Mouse (Mus musculus) liver, adult 2 months (tissue): Measurements from ENCODE around the gene Mgst3. TPM values are rescaled to one million over a fixed set of nuclear protein-coding genes. Genes with fewer than 3 reads are reported as not detected.

ENCODE experiments used
- DNase-seq: peaks from one replicate; pipeline ENCODE4 v3.0.0-alpha.2; 2011; ENCODE audit warnings: low read depth, low spot score; ENCODE audit errors: extremely low read depth
- H3K27ac ChIP-seq: fragments of 200-500 bp; replicated peaks from 2 replicates; pipeline ENCODE4 v1.5.1; 2012; ENCODE audit warnings: low read depth, mild to moderate bottlenecking, control low read depth, inconsistent platforms, low read length; ENCODE audit not compliant: insufficient read depth
- H3K27me3 ChIP-seq: fragments of 200-500 bp; 2 replicates; pipeline ENCODE4 v1.6.1; 2012; ENCODE audit warnings: mild to moderate bottlenecking, moderate library complexity, low read length, inconsistent platforms; ENCODE audit not compliant: control insufficient read depth, insufficient read depth
- H3K36me3 ChIP-seq: fragments of 200-500 bp; 2 replicates; pipeline ENCODE4 v1.6.1; 2012; ENCODE audit warnings: low read length, inconsistent platforms; ENCODE audit not compliant: control insufficient read depth, insufficient read depth
- H3K4me1 ChIP-seq: fragments of 200-500 bp; 2 replicates; pipeline ENCODE4 v1.6.1; 2011; ENCODE audit warnings: low read length; ENCODE audit not compliant: control insufficient read depth, insufficient read depth
- H3K4me3 ChIP-seq: fragments of 200-500 bp; 2 replicates; pipeline ENCODE4 v1.5.1; 2011; ENCODE audit warnings: low read depth, mild to moderate bottlenecking, control low read depth, low read length, moderate library complexity; ENCODE audit not compliant: insufficient read depth
- H3K79me2 ChIP-seq: fragments of 200-500 bp; 2 replicates; pipeline ENCODE4 v1.6.1; 2012; ENCODE audit warnings: inconsistent platforms, mild to moderate bottlenecking, low read length, moderate library complexity; ENCODE audit not compliant: control insufficient read depth, insufficient read depth
- H3K9ac ChIP-seq: fragments of 200-500 bp; 2 replicates; pipeline ENCODE4 v1.6.1; 2012; ENCODE audit warnings: low read depth, mild to moderate bottlenecking, control low read depth, inconsistent platforms, low read length
- CTCF ChIP-seq: fragments of 200-500 bp; IDR thresholded peaks from 2 replicates; pipeline ENCODE4 v1.5.1; 2011; ENCODE audit warnings: low read depth, low read length, control low read depth
- POLR2A ChIP-seq: fragments of 200-500 bp; IDR thresholded peaks from 2 replicates; pipeline ENCODE4 v1.6.1; 2011; ENCODE audit warnings: low read length, control low read depth; ENCODE audit not compliant: insufficient read depth; ENCODE audit errors: extremely low read depth
- WGBS: fragments of 180-500 bp; shearing (Covaris S2); methylation state at CpG from one replicate; pipeline ENCODE4 v1.1.7; 2018; 5-methylcytosine and 5-hydroxymethylcytosine counted together
- polyA plus RNA-seq: library from polyadenylated mRNA; depleted of rRNA; stranded (reverse); fragments of >200 nt; gene quantifications from 2 replicates; pipeline ENCODE4 v1.2.3, GENCODE M21; 2012
- total RNA-seq: library from RNA; depleted of rRNA; stranded (reverse); fragments of >200 nt; gene quantifications from 2 replicates; pipeline ENCODE4 v1.2.3, GENCODE M21; 2014

The Mgst3 gene
- total and polyA plus RNA-seq, 2 experiments: 62.5 to 112 TPM

DNA sequence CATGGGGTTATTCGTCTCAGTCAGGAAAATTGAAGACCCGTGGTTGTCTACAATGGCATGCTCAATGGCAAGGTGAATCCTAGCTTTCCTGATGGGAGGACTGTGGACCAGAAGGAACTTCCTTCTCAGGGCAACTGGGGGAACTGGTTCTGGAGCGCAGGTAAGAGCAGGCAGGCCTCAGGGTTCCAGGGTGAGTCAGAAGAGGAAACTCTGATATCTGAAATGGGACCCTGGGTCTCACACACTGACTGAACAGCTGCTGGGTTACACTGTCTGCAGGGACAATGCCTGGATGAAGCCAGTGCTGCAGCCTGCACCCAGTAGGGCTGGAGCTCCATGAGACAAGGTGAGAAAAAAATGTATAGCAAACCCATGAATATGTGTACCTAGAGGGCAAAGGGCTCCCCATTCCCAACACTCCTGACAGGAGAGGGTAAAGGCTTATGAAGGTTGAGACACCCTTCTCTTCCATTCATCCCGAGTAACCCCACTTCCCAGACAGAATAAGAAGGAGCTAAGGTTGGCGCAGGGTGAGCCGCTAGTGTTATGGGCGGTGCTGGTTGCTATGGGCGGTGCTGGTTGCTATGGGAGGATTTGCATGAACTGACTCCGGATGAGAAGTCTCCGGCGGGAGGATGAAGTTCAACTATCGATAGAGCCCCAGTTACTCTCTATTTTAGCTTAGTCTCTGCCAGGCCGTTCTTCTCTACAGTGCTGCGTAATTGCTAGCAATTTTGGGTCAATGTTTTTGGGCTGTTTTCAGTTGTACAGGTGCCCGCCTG is 19.4 kb downstream of the Mgst3 start:
- no peak for TF ChIP-seq CTCF
- TF ChIP-seq POLR2A: no peak
- 24% methylated on average over 15 of the region's 15 CpGs for WGBS
- Histone ChIP-seq H3K9ac (no peak overlapping the region; the same call in 1 of the 2 replicates), H3K36me3 (no peaks in the 10 kb centered on the region), H3K27ac (peak overlapping the region; percentile 98), H3K27me3 (no peaks in the 10 kb centered on the region), H3K4me3 (no peak overlapping the region), H3K4me1 (peaks cover 23% of the 10 kb centered on the region), H3K79me2 (no peaks in the 10 kb centered on the region)
- peak; percentile 90 for DNase-seq

DNA sequence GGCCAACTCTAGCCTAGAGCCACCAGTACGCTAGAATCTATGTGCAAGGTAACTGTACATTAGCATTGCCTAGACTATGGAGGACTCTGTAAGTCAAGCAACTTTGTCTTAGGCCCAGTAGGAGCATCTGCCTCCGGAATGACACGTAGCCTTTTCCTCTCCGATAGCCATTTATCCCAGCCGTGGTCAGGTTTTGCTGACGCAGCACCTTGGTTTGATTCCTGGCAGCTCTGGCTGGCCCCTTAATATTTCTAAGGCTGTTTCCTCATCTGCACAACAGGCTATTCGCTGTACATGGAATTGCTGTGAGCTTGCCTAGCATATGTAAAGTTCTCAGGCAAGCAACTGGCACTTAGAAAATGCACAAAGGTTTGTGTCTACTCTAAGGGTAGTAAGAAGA is 20.9 kb downstream of the Mgst3 start:
- Histone ChIP-seq H3K27ac (no peak overlapping the region), H3K9ac (no peak overlapping the region), H3K79me2 (no peaks in the 10 kb centered on the region), H3K4me1 (peaks cover 16% of the 10 kb centered on the region), H3K27me3 (no peaks in the 10 kb centered on the region), H3K36me3 (peaks cover 5% of the 10 kb centered on the region), H3K4me3 (no peak overlapping the region)
- 85% methylated on average over 7 of the region's 7 CpGs for WGBS
- TF ChIP-seq CTCF (no peak), POLR2A (no peak)
- DNase-seq: no peak

DNA sequence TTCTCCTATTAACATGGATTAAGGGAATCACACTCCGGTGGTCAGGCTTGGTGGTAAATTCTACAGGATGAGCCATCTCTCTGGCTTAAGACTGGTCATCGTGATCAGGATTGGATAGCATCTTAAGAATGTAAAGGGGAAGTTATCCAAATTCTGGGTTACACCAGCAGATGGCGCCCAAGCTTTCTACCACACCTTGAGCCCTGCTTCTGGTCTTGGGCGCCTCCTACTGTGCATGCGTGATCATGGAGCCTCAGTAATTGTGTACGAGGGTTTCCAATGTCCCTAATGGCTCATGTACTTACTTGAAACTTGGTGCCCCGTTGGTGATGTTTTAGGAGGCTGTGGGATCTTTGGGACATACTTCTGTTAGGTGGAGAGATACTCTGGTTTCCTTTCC is 23.7 kb downstream of the Mgst3 start:
- Histone ChIP-seq H3K9ac (no peak overlapping the region), H3K4me3 (no peak overlapping the region), H3K36me3 (peaks cover 30% of the 10 kb centered on the region), H3K27me3 (no peaks in the 10 kb centered on the region), H3K27ac (no peak overlapping the region), H3K79me2 (no peaks in the 10 kb centered on the region), H3K4me1 (peaks cover 5% of the 10 kb centered on the region; the same call in 1 of the 2 replicates)
- DNase-seq: peak; percentile 76
- peak; percentile 99 for TF ChIP-seq CTCF
- TF ChIP-seq POLR2A: no peak
- WGBS: 5% methylated on average over 7 of the region's 7 CpGs

DNA sequence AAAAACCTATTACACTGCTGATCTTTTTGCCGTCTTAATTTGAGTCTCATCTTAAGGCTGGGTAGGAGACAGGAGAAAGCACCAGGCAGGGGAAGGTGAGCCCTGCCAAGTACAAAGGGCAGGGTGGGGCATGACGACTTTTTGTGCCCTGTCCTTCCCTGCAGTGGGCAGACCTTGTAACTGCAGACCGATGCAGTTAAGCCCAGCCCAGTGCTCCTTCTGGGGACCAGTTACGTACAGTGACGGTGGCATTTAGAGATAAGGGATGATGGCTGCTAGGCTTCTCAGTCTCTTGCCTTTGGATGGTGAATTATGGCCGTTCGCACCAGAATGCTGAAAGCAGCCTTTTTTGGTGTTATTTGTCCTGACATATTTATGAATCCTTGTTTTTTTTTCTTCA is 25.1 kb downstream of the Mgst3 start:
- WGBS: 69% methylated on average over 7 of the region's 7 CpGs
- Histone ChIP-seq H3K27ac (no peak overlapping the region), H3K4me1 (no peaks in the 10 kb centered on the region), H3K27me3 (no peaks in the 10 kb centered on the region), H3K36me3 (peaks cover 43% of the 10 kb centered on the region), H3K79me2 (no peaks in the 10 kb centered on the region), H3K4me3 (no peak overlapping the region), H3K9ac (no peak overlapping the region)
- TF ChIP-seq POLR2A (no peak), CTCF (no peak)
- DNase-seq: no peak

DNA sequence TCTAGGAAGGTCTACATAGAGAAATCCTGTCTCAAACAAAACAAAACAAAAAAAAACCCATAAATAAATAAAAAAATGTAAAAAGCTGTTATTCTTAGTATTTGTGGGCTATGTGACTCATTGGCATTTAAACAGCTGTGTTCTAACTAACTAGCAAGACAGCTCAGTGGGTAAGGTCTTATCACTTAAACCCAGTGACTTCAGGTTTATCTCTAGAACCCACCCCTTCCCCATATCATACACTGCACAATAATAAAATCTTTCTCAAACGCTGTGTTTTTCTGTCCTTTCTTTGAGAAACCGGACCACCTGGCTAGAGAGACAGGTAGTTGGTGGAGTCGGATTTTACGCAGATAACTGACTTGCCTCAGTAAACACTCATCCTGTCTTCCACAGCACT is 25.6 kb downstream of the Mgst3 start:
- Histone ChIP-seq H3K79me2 (no peaks in the 10 kb centered on the region), H3K27ac (no peak overlapping the region), H3K4me1 (no peaks in the 10 kb centered on the region), H3K36me3 (peaks cover 47% of the 10 kb centered on the region), H3K27me3 (no peaks in the 10 kb centered on the region), H3K9ac (no peak overlapping the region), H3K4me3 (no peak overlapping the region)
- 95% methylated on average over 4 of the region's 4 CpGs for WGBS
- TF ChIP-seq POLR2A (no peak), CTCF (no peak)
- DNase-seq: no peak

DNA sequence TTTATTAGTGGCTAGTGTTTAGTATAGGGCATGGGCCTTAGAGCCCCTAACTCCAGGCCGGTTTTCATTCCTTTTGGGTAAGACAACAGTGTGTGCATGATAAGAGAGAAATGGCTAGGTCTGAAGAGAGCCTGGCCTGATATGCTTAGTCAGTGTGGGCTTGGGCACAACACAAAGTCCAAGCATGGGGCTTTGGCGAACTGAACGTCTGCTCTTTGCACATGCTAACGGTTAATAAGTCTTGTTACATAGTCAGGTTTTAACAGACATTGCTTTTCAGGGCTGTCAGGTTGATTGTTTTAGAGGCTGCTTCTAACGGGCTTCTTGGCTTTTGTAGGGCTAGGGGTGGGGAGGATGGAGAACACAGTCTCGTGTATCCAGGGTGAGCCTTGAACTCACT is 27.0 kb downstream of the Mgst3 start:
- WGBS: 82% methylated on average over 6 of the region's 6 CpGs
- TF ChIP-seq CTCF: no peak
- no peak for TF ChIP-seq POLR2A
- Histone ChIP-seq H3K9ac (no peak overlapping the region), H3K79me2 (no peaks in the 10 kb centered on the region), H3K27me3 (no peaks in the 10 kb centered on the region), H3K36me3 (peaks cover 60% of the 10 kb centered on the region), H3K4me3 (no peak overlapping the region), H3K27ac (no peak overlapping the region), H3K4me1 (no peaks in the 10 kb centered on the region)
- no peak for DNase-seq
